Mouse (Mus musculus) macrophage (primary cell): Measurements from ENCODE around the gene Dgke. TPM values are rescaled to one million over a fixed set of nuclear protein-coding genes. Genes with fewer than 3 reads are reported as not detected.
"Not testable (repeated sequence)": the region's sequence is repeated elsewhere in the genome, so short reads cannot be mapped to it uniquely, and the experiment has no call there.

Experiments
- H3K27ac ChIP-seq: fragments of 350-480 bp; formaldehyde crosslinking; 2 replicates; pipeline ENCODE4 v1.9.0; 2021
- H3K36me3 ChIP-seq: fragments of 350-480 bp; formaldehyde crosslinking; 2 replicates; pipeline ENCODE4 v1.9.0; 2021; ENCODE audit errors: inconsistent target
- H3K4me3 ChIP-seq: fragments of 350-480 bp; formaldehyde crosslinking; 2 replicates; pipeline ENCODE4 v1.9.0; 2021; ENCODE audit errors: inconsistent target
- H3K79me2 ChIP-seq: fragments of 350-480 bp; formaldehyde crosslinking; 2 replicates; pipeline ENCODE4 v1.9.0; 2021; ENCODE audit errors: inconsistent target
- WGBS: methylation state at CpG from one replicate; pipeline ENCODE4 v1.1.7; 2026; ENCODE audit warnings: inconsistent platforms; ENCODE audit not compliant: missing documents; 5-methylcytosine and 5-hydroxymethylcytosine counted together
- polyA plus RNA-seq: library from polyadenylated mRNA; stranded (reverse); fragments of 250-400 nt; gene quantifications from 3 replicates; pipeline ENCODE4 v1.2.4, GENCODE M21; 2018; ENCODE audit warnings: inconsistent platforms
- total RNA-seq, 78 experiments: library from RNA; depleted of rRNA; stranded (reverse); fragments of 250-400 nt; gene quantifications; 1 replicate in 9 of 78; 2 replicates in 24 of 78; 3 replicates in 43 of 78; 4 replicates in 2 of 78; pipeline ENCODE4 v1.2.4; 2018; ENCODE audit warnings: inconsistent platforms in 56 of 78

The Dgke gene
- 10 to 100 TPM in 15 of 26 experiments, 1 to 10 TPM in 11; 2.0 to 22.1 (median 14.3) TPM for total RNA-seq (2018; cell fraction: chromatin; rRNA removed)
- 1 to 10 TPM; 3.9 to 8.9 (median 5.8) TPM for total RNA-seq (2018; cell fraction: cytosol; rRNA removed)
- total RNA-seq (2018; cell fraction: nucleus; rRNA removed): 10 to 100 TPM in 16 of 26 experiments, 1 to 10 TPM in 10; 5.0 to 20.2 (median 11.0) TPM
- polyA plus RNA-seq: 3.6 to 6.2 TPM (median 4.9 TPM) in 3 replicates

- Histone ChIP-seq H3K79me2 (no peaks in the 10 kb centered on the region), H3K27ac (no peak within 1 kb of the TSS), H3K36me3 (no peaks in the 10 kb centered on the region), H3K4me3 (no peak within 1 kb of the TSS)
- WGBS: 85% methylated on average over 1 of the region's 1 CpGs
Observed at GRCm38 (mm10) chr11:89066750-89067149, at the start of gene Dgke. Dgke (minus strand) TSS chr11:89066850.

- H3K27ac ChIP-seq: no peak overlapping the region
- no peak overlapping the region for H3K4me3 ChIP-seq
- 78% methylated on average over 12 of the region's 12 CpGs for WGBS
- H3K79me2 ChIP-seq: no peaks in the 10 kb centered on the region
- H3K36me3 ChIP-seq: no peaks in the 10 kb centered on the region
Observed at GRCm38 (mm10) chr11:89107180-89107807, 40.6 kb upstream of the Dgke start.

- no peaks in the 10 kb centered on the region for H3K36me3 ChIP-seq
- H3K4me3 ChIP-seq: no peak overlapping the region
- H3K79me2 ChIP-seq: no peaks in the 10 kb centered on the region
- WGBS: 60% methylated on average over 10 of the region's 11 CpGs
- no peak overlapping the region for H3K27ac ChIP-seq
Observed at GRCm38 (mm10) chr11:89105823-89106222, 39.2 kb upstream of the Dgke start.

GRCm38 (mm10) chr11:89105211-89105610 lies 38.6 kb upstream of the Dgke start:
- Histone ChIP-seq H3K79me2 (no peaks in the 10 kb centered on the region), H3K36me3 (no peaks in the 10 kb centered on the region), H3K4me3 (no peak overlapping the region), H3K27ac (no peak overlapping the region)
- 100% methylated on average over 6 of the region's 8 CpGs for WGBS

GRCm38 (mm10) chr11:89103166-89103565 lies 36.5 kb upstream of the Dgke start:
- no peak overlapping the region for H3K27ac ChIP-seq
- no peaks in the 10 kb centered on the region for H3K79me2 ChIP-seq
- no peaks in the 10 kb centered on the region for H3K36me3 ChIP-seq
- no peak overlapping the region for H3K4me3 ChIP-seq
- WGBS: 93% methylated on average over 14 of the region's 14 CpGs

- 11% methylated on average over 17 of the region's 17 CpGs for WGBS
- Histone ChIP-seq H3K27ac (no peak overlapping the region), H3K4me3 (peak overlapping the region; percentile 38), H3K79me2 (no peaks in the 10 kb centered on the region), H3K36me3 (no peaks in the 10 kb centered on the region)
Observed at GRCm38 (mm10) chr11:89100826-89101321, 34.2 kb upstream of the Dgke start.

GRCm38 (mm10) chr11:89100403-89100802 lies 33.8 kb upstream of the Dgke start:
- 1% methylated on average over 9 of the region's 9 CpGs for WGBS

GRCm38 (mm10) chr11:89098930-89099329 lies 32.3 kb upstream of the Dgke start:
- no peaks in the 10 kb centered on the region for H3K79me2 ChIP-seq
- H3K36me3 ChIP-seq: no peaks in the 10 kb centered on the region
- no peak overlapping the region for H3K4me3 ChIP-seq
- 81% methylated on average over 5 of the region's 6 CpGs for WGBS
- H3K27ac ChIP-seq: no peak overlapping the region

More at GRCm38 (mm10) chr11:89100403-89100802, 33.8 kb upstream of the Dgke start:
- Histone ChIP-seq H3K4me3 (peak overlapping the region; percentile 38), H3K36me3 (no peaks in the 10 kb centered on the region), H3K79me2 (no peaks in the 10 kb centered on the region), H3K27ac (no peak overlapping the region)

- no peaks in the 10 kb centered on the region for H3K79me2 ChIP-seq
- no peaks in the 10 kb centered on the region for H3K36me3 ChIP-seq
- WGBS: 53% methylated on average over 17 of the region's 17 CpGs
- no peak overlapping the region for H3K27ac ChIP-seq
- no peak overlapping the region for H3K4me3 ChIP-seq
Observed at GRCm38 (mm10) chr11:89098083-89098835, 31.6 kb upstream of the Dgke start.

GRCm38 (mm10) chr11:89097292-89097691 lies 30.6 kb upstream of the Dgke start:
- H3K79me2 ChIP-seq, H3K4me3 ChIP-seq, H3K36me3 ChIP-seq, H3K27ac ChIP-seq: not testable (repeated sequence)
- 91% methylated on average over 10 of the region's 10 CpGs for WGBS

- H3K79me2 ChIP-seq: peaks cover 9% of the 10 kb centered on the region; the same call in 1 of the 2 replicates
- 55% methylated on average over 3 of the region's 3 CpGs for WGBS
- H3K27ac ChIP-seq: no peak overlapping the region
- no peaks in the 10 kb centered on the region for H3K36me3 ChIP-seq
- H3K4me3 ChIP-seq: no peak overlapping the region
Observed at GRCm38 (mm10) chr11:89095306-89095705, 28.7 kb upstream of the Dgke start.

- Histone ChIP-seq H3K79me2 (peaks cover 9% of the 10 kb centered on the region; the same call in 1 of the 2 replicates), H3K4me3 (peak overlapping the region; percentile 7; the same call in 1 of the 2 replicates), H3K27ac (peak overlapping the region; percentile 85), H3K36me3 (no peaks in the 10 kb centered on the region)
- 2% methylated on average over 9 of the region's 9 CpGs for WGBS
Observed at GRCm38 (mm10) chr11:89092714-89093113, 26.1 kb upstream of the Dgke start.

GRCm38 (mm10) chr11:89090359-89090758 lies 23.7 kb upstream of the Dgke start:
- H3K27ac ChIP-seq, H3K79me2 ChIP-seq, H3K36me3 ChIP-seq, H3K4me3 ChIP-seq: not testable (repeated sequence)
- 100% methylated on average over 5 of the region's 7 CpGs for WGBS

GRCm38 (mm10) chr11:89088754-89089153 lies 22.1 kb upstream of the Dgke start:
- Histone ChIP-seq H3K36me3 (no peaks in the 10 kb centered on the region), H3K79me2 (peaks cover 9% of the 10 kb centered on the region; the same call in 1 of the 2 replicates), H3K27ac (no peak overlapping the region), H3K4me3 (no peak overlapping the region)
- 99% methylated on average over 4 of the region's 4 CpGs for WGBS
